Mouse (Mus musculus): Measurements from ENCODE around the gene Tril. TPM values are rescaled to one million over a fixed set of nuclear protein-coding genes. Genes with fewer than 3 reads are reported as not detected.
A peak's percentile ranks its signal among the peaks of the same experiment; 100 is the strongest.

Tril gene
- total RNA-seq, 1 experiment from 2014 or later: 8.1 TPM

GRCm38 (mm10) chr6:53806021-53806420 is 14.6 kb downstream of the Tril start:
- no peak for DNase-seq

DNA sequence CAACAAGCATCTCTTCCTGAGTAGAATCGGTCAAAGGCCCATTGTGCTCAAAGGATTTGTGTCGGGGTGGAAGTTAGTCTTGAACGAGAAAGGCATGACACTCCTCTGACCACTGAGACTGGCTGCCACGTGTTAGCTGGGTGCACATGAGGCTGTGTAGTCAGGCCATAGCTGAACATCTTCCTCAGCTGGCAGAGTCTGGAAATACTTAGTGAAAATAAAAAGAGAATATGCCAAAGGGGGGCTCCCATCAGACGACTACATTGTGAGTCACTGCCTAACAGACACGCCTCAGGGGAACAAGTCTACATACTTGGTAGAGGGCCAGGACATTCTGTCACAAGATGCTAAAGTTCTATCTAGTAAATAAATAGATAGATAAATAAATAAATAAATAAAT is 16.5 kb downstream of the Tril start:
- DNase-seq: no peak

GRCm38 (mm10) chr6:53803551-53803950 is 17.1 kb downstream of the Tril start:
- peak; percentile 38 for DNase-seq

GRCm38 (mm10) chr6:53801893-53802286 is 18.7 kb downstream of the Tril start:
- DNase-seq: peak; percentile 55

GRCm38 (mm10) chr6:53801269-53801892 is 19.2 kb downstream of the Tril start:
- no peak for DNase-seq

GRCm38 (mm10) chr6:53798865-53799264 is 21.8 kb downstream of the Tril start:
- no peak for DNase-seq

- DNase-seq: no peak
Measured at GRCm38 (mm10) chr6:53796835-53797234, 23.8 kb downstream of the Tril start.

- DNase-seq: peak; percentile 42
Measured at GRCm38 (mm10) chr6:53795788-53796187, 24.8 kb downstream of the Tril start.

DNA sequence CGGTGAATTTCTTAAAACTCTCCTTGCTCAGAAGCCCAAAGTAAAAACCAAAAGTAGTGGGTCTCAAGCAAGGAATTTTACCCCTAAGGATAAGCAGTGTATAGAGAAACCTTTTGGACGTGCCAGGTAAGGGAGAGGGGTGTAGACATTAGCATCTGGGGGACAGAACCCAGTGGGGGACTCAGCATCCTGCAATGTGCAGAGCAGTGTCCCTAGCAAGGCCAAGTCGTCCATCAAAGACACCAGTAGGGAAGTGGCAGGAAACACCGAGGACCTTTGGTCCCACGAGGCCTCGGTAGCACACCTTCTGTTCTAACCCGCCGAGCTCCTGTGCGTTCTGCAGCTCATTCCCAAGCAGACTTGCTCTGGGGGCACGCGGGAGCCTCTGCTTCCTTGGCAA is 25.6 kb downstream of the Tril start:
- DNase-seq: no peak

DNA sequence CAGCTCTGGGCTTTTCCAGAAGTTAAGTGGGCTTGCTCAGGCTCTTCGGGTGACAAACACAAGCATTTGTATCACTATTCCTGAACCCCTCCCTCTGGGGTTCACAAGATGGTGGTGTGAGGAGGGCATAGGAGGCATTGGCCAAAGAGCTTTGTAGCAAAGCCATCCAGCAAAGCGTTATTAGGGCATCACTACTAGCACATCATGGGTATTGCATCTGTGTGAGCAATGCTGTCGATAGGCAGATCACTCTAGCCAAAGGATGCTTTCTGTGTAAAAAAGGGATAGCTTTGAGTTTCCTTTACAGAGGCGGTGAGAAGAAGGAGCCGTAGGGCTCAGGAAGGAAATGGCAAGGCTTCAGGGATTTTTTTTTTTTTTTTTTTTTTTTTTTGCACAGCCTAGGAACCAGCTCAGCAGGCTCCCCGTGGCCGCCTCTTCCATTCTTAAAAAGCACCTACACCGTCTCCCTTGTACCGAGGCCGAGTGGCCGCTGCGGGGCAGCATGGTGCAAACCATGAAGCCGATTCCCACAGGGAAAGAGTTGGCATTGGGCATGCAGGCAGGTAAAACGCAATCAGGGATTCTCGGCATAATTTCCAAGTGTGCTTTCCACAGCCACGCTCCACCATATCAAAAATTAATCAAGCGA is 26.2 kb downstream of the Tril start:
- DNase-seq: peak; percentile 83

- peak; percentile 45 for DNase-seq
Measured at GRCm38 (mm10) chr6:53782880-53783539, 37.6 kb downstream of the Tril start.

GRCm38 (mm10) chr6:53782273-53782672 is 38.4 kb downstream of the Tril start:
- no peak for DNase-seq

DNA sequence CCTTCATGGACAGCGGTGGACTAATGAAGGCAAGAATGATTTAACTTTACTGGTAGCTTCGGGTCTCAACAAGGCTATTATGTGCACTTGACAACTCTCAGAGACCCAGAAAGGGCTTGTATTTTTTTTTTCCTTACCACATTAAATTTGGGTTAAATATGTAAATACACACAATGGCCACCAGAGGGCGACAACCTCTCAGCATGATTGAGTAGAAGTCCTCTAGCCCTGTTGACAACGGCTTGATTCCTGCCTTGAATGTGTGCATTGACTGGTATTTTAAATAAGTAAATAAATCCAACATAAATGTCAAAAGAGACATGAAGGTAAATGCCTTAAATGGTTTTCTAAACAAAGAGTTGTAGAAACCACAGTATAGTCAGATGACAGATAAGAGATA is 39.5 kb downstream of the Tril start:
- peak; percentile 49 for DNase-seq

GRCm38 (mm10) chr6:53780008-53780407 is 40.6 kb downstream of the Tril start:
- no peak for DNase-seq

- no peak for DNase-seq
Measured at GRCm38 (mm10) chr6:53779526-53779925, 41.1 kb downstream of the Tril start.

GRCm38 (mm10) chr6:53778424-53778955 is 42.1 kb downstream of the Tril start:
- no peak for DNase-seq

GRCm38 (mm10) chr6:53768275-53768674 is 52.4 kb downstream of the Tril start:
- no peak for DNase-seq

DNA sequence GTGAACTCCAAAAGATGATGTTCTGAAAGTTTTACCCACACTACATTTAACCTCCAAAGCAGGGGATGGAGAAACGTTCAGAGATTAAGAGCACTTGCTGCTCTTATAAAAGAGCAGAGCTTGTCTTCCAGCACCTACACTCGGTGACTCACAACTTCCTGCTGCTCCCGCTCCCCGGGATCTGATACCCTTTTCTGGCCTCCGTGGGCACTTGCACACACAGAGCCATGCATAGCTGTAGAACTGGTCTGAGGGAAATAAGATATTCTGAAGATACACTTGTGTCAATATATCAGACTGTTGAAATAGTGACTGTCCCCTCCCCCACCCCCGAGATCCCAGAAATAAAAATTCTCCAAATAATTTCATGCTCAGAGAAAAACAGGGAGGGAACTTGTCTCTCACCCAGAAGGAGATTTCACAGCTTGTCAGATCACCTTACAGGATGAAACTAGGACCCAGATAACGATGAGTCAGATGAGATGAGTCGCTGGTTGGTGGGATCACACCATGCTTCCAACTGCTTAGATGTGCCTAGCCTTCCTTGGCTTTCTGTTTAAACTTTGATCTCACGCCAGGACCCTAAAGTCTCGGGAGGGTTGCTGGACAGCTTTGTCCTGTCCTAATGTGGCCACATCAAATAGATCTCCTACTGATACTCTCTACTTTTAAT is 54.3 kb downstream of the Tril start:
- DNase-seq: no peak

DNA sequence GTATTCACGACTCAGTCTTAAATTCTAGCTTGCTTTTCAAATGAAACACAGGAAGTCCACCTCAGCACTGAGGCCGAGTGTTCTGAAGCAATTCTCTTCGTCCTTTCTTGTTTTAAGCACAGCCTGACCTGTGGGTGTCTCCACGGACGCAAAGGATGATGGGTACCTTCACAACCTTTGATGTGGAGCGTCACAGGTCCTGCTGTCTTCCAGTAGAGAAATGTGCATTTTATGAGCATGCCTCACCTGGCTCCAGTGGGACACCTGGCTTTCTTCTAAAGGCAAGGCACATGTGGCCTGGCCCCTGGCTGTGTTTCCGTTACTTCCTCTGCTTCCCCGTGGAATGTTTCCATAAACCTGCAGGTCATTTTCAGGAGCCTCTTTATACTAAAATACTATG is 54.9 kb downstream of the Tril start:
- DNase-seq: no peak

Measured in adrenal gland, postnatal 25 days (tissue).